Mouse (Mus musculus) testis, adult 2 months (tissue): Measurements from ENCODE around the gene Ftsj3.

Experiments
- CTCF ChIP-seq: fragments of 200-500 bp; IDR thresholded peaks from 2 replicates; pipeline ENCODE4 v1.5.1; 2012; ENCODE audit warnings: low read depth, mild to moderate bottlenecking, inconsistent platforms, low read length, moderate library complexity; ENCODE audit not compliant: control insufficient read depth, insufficient read depth, insufficient replicate concordance
- POLR2A ChIP-seq: fragments of 200-500 bp; IDR thresholded peaks from 2 replicates; pipeline ENCODE4 v1.6.1; 2012; ENCODE audit warnings: low read depth, mild to moderate bottlenecking, inconsistent platforms, low read length, moderate library complexity; ENCODE audit not compliant: control insufficient read depth

- TF ChIP-seq POLR2A (no peak), CTCF (no peak)
Measured at GRCm38 (mm10) chr11:106266431-106266830, 10.6 kb upstream of the Ftsj3 start.
